Mouse (Mus musculus) liver, postnatal 0 days (tissue): ENCODE measurements at regions not wholly inside any gene's neighbourhood (a gene's known extent, or its start where the extent isn't known, plus 50 kb on each side); places are given as distances from the start of the nearest gene placed in this dataset.

Experiments used
- ATAC-seq: fragments of 200-750 bp; cut with Nextera tagmentation; 2 replicates; pipeline ENCODE4 v1.8.0; 2017; ENCODE audit warnings: mild to moderate bottlenecking, moderate library complexity
- DNase-seq: peaks from one replicate; pipeline ENCODE4 v3.0.0-alpha.2; 2016
- H3K27ac ChIP-seq: fragments of 300-500 bp; sonication (generic); 2 replicates; pipeline ENCODE4 v1.5.1; 2014; ENCODE audit warnings: antibody characterized with exemption, moderate library complexity, mild to moderate bottlenecking, low read depth
- H3K27me3 ChIP-seq: fragments of 300-500 bp; sonication (generic); 2 replicates; pipeline ENCODE4 v1.6.1; 2014; ENCODE audit warnings: low read length, control low read depth, mixed read lengths; ENCODE audit not compliant: insufficient read depth
- H3K36me3 ChIP-seq: fragments of 300-500 bp; sonication (generic); replicated peaks from 2 replicates; pipeline ENCODE4 v1.6.1; 2014; ENCODE audit warnings: mild to moderate bottlenecking, control low read depth, low read length, moderate library complexity, mixed read lengths; ENCODE audit not compliant: insufficient read depth
- H3K4me1 ChIP-seq: fragments of 300-500 bp; sonication (generic); 2 replicates; pipeline ENCODE4 v1.6.1; 2014; ENCODE audit warnings: antibody characterized with exemption, mild to moderate bottlenecking, control low read depth; ENCODE audit not compliant: insufficient read depth
- H3K4me2 ChIP-seq: fragments of 300-500 bp; sonication (generic); 2 replicates; pipeline ENCODE4 v1.6.1; 2014; ENCODE audit warnings: low read depth, mild to moderate bottlenecking, low read length, moderate library complexity, mixed read lengths
- H3K4me3 ChIP-seq: fragments of 300-500 bp; sonication (generic); 2 replicates; pipeline ENCODE4 v1.5.1; 2014; ENCODE audit warnings: low read depth, low read length
- H3K9ac ChIP-seq: fragments of 300-500 bp; sonication (generic); replicated peaks from 2 replicates; pipeline ENCODE4 v1.6.1; 2014; ENCODE audit warnings: mild to moderate bottlenecking, moderate library complexity
- H3K9me3 ChIP-seq: fragments of 300-500 bp; sonication (generic); 2 replicates; pipeline ENCODE4 v1.6.1; 2016; ENCODE audit warnings: mild to moderate bottlenecking, control low read depth, low read length, mixed read lengths
- CTCF ChIP-seq: sonication (generic); IDR thresholded peaks from 2 replicates; pipeline ENCODE4 v1.5.1; 2016; ENCODE audit warnings: antibody characterized with exemption, low read depth
- EP300 ChIP-seq: IDR thresholded peaks from 2 replicates; pipeline ENCODE4 v1.6.1; 2016; ENCODE audit warnings: antibody characterized with exemption, low read depth, mild to moderate bottlenecking
- WGBS: fragments of 180-500 bp; shearing (Covaris S2); extraction: QIAGEN DNeasy Blood & Tissue Kit; methylation state at CpG from one replicate; pipeline ENCODE4 v1.1.7; 2014; ENCODE audit not compliant: insufficient replicate concordance; 5-methylcytosine and 5-hydroxymethylcytosine counted together

DNA sequence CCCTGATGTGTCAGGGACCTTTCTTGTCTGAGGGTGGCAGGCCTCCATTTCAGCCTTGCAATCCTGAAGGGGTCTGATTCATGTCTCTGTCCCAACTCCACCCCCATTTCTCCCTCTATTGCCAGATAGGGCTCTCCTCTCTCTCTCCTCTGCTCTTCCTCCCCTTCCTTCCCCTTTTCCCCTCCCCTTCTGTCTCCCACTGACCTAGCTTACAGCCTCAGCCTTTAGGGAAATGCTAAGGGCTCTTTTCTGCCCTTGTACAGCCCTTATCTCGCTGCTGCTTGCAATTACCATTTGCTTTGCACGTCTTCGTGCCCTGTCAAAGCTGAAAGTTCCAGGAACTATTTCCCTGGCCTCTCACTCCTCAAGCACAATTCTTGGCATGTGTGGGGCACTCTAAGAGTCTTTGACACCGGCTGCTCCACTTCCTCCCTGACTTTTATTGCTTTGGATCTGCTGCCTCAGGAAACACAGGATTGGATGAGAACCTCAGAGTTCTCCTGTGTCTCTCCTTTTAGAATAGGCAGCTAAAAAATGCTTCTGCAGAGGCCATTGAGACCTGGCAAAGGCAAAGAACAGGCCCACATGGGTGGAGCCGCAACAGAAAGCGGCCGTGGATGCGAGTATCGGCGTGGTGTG, 77.9 kb upstream of the Cnksr3 start:
- Histone ChIP-seq H3K27ac (peak overlapping the region; percentile 62; the same call in 1 of the 2 replicates), H3K9me3 (no peaks in the 10 kb centered on the region; the same call in 1 of the 2 replicates), H3K4me1 (no peaks in the 10 kb centered on the region), H3K4me2 (no peak overlapping the region), H3K9ac (no peak overlapping the region), H3K27me3 (no peaks in the 10 kb centered on the region), H3K4me3 (no peak overlapping the region), H3K36me3 (no peaks in the 10 kb centered on the region)
- ATAC-seq = peak; percentile 27
- no peak for DNase-seq
- TF ChIP-seq EP300 (no peak), CTCF (no peak)
- 55% methylated on average over 10 of the region's 10 CpGs for WGBS

DNA sequence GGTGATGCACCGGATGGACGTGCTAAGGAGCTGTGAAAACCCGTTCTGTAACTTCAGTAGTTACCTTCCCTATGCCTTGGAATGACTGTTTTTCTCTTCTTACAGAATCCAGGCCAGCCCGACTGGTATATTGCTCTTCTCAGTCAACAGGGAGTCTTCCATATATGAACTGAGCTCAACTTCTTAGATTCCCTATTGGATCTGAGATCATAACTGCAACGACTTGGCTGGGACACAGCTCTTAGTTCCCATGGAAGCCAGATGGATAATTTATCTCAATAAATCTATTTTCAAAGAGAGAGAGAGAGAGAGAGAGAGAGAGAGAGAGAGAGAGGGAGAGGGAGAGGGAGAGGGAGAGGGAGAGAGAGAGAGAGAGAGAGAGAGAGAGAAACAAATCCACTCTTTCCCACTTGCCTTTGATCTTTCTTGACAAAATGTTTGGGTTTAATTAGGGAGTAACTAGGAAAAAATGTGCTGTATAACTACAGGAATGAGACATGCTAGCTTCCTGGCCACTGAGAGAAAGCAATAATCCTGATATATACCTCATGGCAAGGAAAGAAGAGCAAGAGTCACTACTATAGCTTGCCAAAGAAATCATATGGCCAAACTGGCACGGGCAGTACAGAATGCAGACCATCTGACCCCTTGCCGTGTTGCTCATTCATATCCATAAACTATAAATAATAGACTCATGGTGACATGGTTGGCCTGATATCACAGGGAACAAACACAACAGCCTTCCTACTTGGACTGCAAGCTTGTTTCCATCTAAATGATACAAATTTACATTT, 73.3 kb upstream of the Cnksr3 start:
- H3K4me3 ChIP-seq = no peak overlapping the region
- 80% methylated on average over 7 of the region's 7 CpGs for WGBS
- H3K9ac ChIP-seq = no peak overlapping the region
- H3K27me3 ChIP-seq = no peaks in the 10 kb centered on the region
- no peak overlapping the region for H3K4me2 ChIP-seq
- H3K9me3 ChIP-seq = no peaks in the 10 kb centered on the region; the same call in 1 of the 2 replicates
- no peak overlapping the region for H3K27ac ChIP-seq
- no peak for ATAC-seq
- no peak for TF ChIP-seq CTCF
- no peak for TF ChIP-seq EP300
- no peak for DNase-seq
- H3K36me3 ChIP-seq = no peaks in the 10 kb centered on the region
- no peaks in the 10 kb centered on the region for H3K4me1 ChIP-seq

GRCm38 (mm10) chr10:7280429-7280828, 68.4 kb upstream of the Cnksr3 start:
- no peak for TF ChIP-seq EP300
- TF ChIP-seq CTCF = no peak
- Histone ChIP-seq H3K27me3 (no peaks in the 10 kb centered on the region), H3K4me3 (no peak overlapping the region), H3K36me3 (no peaks in the 10 kb centered on the region), H3K4me1 (no peaks in the 10 kb centered on the region), H3K27ac (no peak overlapping the region), H3K9ac (no peak overlapping the region), H3K4me2 (no peak overlapping the region), H3K9me3 (no peaks in the 10 kb centered on the region)
- no peak for DNase-seq
- ATAC-seq = no peak
- WGBS = 83% methylated on average over 2 of the region's 2 CpGs

- no peaks in the 10 kb centered on the region for H3K9me3 ChIP-seq
- ATAC-seq (no peak), DNase-seq (no peak)
- H3K4me3 ChIP-seq = no peak overlapping the region
- TF ChIP-seq EP300 = no peak
- TF ChIP-seq CTCF = no peak
- H3K27ac ChIP-seq = no peak overlapping the region
- 53% methylated on average over 5 of the region's 5 CpGs for WGBS
- H3K4me1 ChIP-seq = peaks cover 3% of the 10 kb centered on the region; the same call in 1 of the 2 replicates
- H3K27me3 ChIP-seq = no peaks in the 10 kb centered on the region
- no peaks in the 10 kb centered on the region for H3K36me3 ChIP-seq
- no peak overlapping the region for H3K9ac ChIP-seq
- H3K4me2 ChIP-seq = no peak overlapping the region
Measured at GRCm38 (mm10) chr10:7278820-7279219, 66.8 kb upstream of the Cnksr3 start.

GRCm38 (mm10) chr10:7275357-7275756, 63.3 kb upstream of the Cnksr3 start:
- ATAC-seq (peak; percentile 90), DNase-seq (peak; percentile 28)
- H3K9ac ChIP-seq = no peak overlapping the region
- TF ChIP-seq EP300 = no peak
- no peak for TF ChIP-seq CTCF
- H3K4me3 ChIP-seq = no peak overlapping the region
- H3K27ac ChIP-seq = peak overlapping the region; percentile 45
- H3K9me3 ChIP-seq = no peaks in the 10 kb centered on the region
- H3K36me3 ChIP-seq = no peaks in the 10 kb centered on the region
- H3K27me3 ChIP-seq = no peaks in the 10 kb centered on the region
- 51% methylated on average over 6 of the region's 6 CpGs for WGBS
- H3K4me1 ChIP-seq = peaks cover 7% of the 10 kb centered on the region
- H3K4me2 ChIP-seq = no peak overlapping the region

DNA sequence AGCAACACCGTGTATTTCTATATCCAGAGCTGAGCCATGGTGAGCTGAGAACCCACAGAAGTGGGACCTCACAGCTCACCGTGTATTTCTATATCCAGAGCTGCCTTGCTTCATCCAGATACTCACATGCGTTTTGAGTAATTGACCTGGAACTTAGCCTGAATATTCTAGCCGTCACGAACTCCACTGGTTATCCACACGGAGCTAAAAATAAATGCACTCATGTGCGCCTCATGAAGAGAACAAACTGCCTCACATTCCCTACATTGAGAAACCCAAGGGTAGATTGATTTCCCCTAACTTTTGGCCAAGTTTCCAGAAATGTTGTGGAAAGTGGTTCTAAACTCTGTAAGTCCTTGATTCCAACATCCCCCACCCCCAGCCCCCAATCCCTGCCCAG, 62.4 kb upstream of the Cnksr3 start:
- peak; percentile 71 for ATAC-seq
- TF ChIP-seq EP300 = peak; percentile 35; the same call in 1 of the 2 replicates
- TF ChIP-seq CTCF = no peak
- Histone ChIP-seq H3K9ac (no peak overlapping the region), H3K27ac (peak overlapping the region; percentile 69), H3K27me3 (no peaks in the 10 kb centered on the region), H3K4me3 (no peak overlapping the region), H3K4me1 (peaks cover 8% of the 10 kb centered on the region), H3K9me3 (no peaks in the 10 kb centered on the region), H3K36me3 (no peaks in the 10 kb centered on the region), H3K4me2 (no peak overlapping the region)
- WGBS = 63% methylated on average over 7 of the region's 7 CpGs
- no peak for DNase-seq
